Mouse (Mus musculus): ENCODE results near the gene Sema3b. TPM values are rescaled to one million over a fixed set of nuclear protein-coding genes. Genes with fewer than 3 reads are reported as not detected.

The Sema3b gene
- polyA plus RNA-seq, 1 experiment, result 16.6 TPM

DNA sequence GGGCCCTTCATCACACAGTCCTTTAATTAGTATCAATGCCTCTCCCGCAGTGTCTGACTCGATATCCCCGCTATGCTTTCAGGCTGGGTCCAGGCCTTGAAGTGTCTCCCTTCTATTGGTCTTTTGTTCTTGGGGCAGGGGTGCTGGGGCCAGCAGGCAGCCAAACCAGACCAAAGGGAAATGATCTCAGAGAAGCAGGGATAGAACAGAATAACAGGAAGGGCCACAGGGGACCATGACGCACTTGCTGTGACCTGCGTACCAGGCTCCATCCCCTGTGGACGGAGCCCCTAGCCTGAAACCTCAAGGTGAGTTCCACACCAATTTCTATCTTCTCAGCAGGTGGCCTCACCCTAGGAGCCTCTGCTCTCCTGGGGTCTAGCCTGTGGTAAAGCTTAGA lies 9.1 kb upstream of the Sema3b start:
- H3K27ac ChIP-seq (ENCODE audit: insufficient read depth, low read length), result no peak overlapping the region
- TF ChIP-seq CTCF (IDR thresholded peaks at IDR 0.05; ENCODE audit: borderline replicate concordance, insufficient read depth, low read length) (no peak), POLR2A (IDR thresholded peaks at IDR 0.05; ENCODE audit: low read depth, low read length) (no peak)
- peaks cover 21% of the 10 kb centered on the region for H3K4me1 ChIP-seq (ENCODE audit: control insufficient read depth, insufficient read depth, low read length)
- H3K4me3 ChIP-seq (ENCODE audit: insufficient read depth, low read length), result no peak overlapping the region

- Histone ChIP-seq H3K4me3 (ENCODE audit: insufficient read depth, low read length) (no peak overlapping the region), H3K27ac (ENCODE audit: insufficient read depth, low read length) (no peak overlapping the region), H3K4me1 (ENCODE audit: control insufficient read depth, insufficient read depth, low read length) (peaks cover 21% of the 10 kb centered on the region)
- no peak for TF ChIP-seq CTCF (IDR thresholded peaks at IDR 0.05; ENCODE audit: borderline replicate concordance, insufficient read depth, low read length)
- TF ChIP-seq POLR2A (IDR thresholded peaks at IDR 0.05; ENCODE audit: low read depth, low read length), result no peak
Observed at GRCm38 (mm10) chr9:107617461-107617860, 8.4 kb upstream of the Sema3b start.

GRCm38 (mm10) chr9:107615035-107615434 lies 6.0 kb upstream of the Sema3b start:
- H3K27ac ChIP-seq (ENCODE audit: insufficient read depth, low read length), result no peak overlapping the region
- TF ChIP-seq CTCF (IDR thresholded peaks at IDR 0.05; ENCODE audit: borderline replicate concordance, insufficient read depth, low read length) (no peak), POLR2A (IDR thresholded peaks at IDR 0.05; ENCODE audit: low read depth, low read length) (no peak)
- peaks cover 11% of the 10 kb centered on the region for H3K4me1 ChIP-seq (ENCODE audit: control insufficient read depth, insufficient read depth, low read length)
- H3K4me3 ChIP-seq (ENCODE audit: insufficient read depth, low read length), result no peak overlapping the region

- TF ChIP-seq CTCF (IDR thresholded peaks at IDR 0.05; ENCODE audit: borderline replicate concordance, insufficient read depth, low read length), result no peak
- TF ChIP-seq POLR2A (IDR thresholded peaks at IDR 0.05; ENCODE audit: low read depth, low read length), result no peak
- Histone ChIP-seq H3K27ac (ENCODE audit: insufficient read depth, low read length) (peak overlapping the region; percentile 67), H3K4me3 (ENCODE audit: insufficient read depth, low read length) (no peak overlapping the region), H3K4me1 (ENCODE audit: control insufficient read depth, insufficient read depth, low read length) (peaks cover 2% of the 10 kb centered on the region; the same call in 1 of the 2 replicates)
Observed at GRCm38 (mm10) chr9:107612945-107613569, 4.0 kb upstream of the Sema3b start.

GRCm38 (mm10) chr9:107612191-107612944 lies 3.3 kb upstream of the Sema3b start:
- Histone ChIP-seq H3K4me1 (ENCODE audit: control insufficient read depth, insufficient read depth, low read length) (peaks cover 2% of the 10 kb centered on the region; the same call in 1 of the 2 replicates), H3K4me3 (ENCODE audit: insufficient read depth, low read length) (no peak overlapping the region), H3K27ac (ENCODE audit: insufficient read depth, low read length) (no peak overlapping the region)
- TF ChIP-seq CTCF (IDR thresholded peaks at IDR 0.05; ENCODE audit: borderline replicate concordance, insufficient read depth, low read length), result peak; percentile 83
- peak; percentile 68 for TF ChIP-seq POLR2A (IDR thresholded peaks at IDR 0.05; ENCODE audit: low read depth, low read length)

- H3K4me1 ChIP-seq (ENCODE audit: control insufficient read depth, insufficient read depth, low read length), result peaks cover 2% of the 10 kb centered on the region; the same call in 1 of the 2 replicates
- H3K4me3 ChIP-seq (ENCODE audit: insufficient read depth, low read length), result no peak overlapping the region
- H3K27ac ChIP-seq (ENCODE audit: insufficient read depth, low read length), result no peak overlapping the region
- TF ChIP-seq POLR2A (IDR thresholded peaks at IDR 0.05; ENCODE audit: low read depth, low read length) (no peak), CTCF (IDR thresholded peaks at IDR 0.05; ENCODE audit: borderline replicate concordance, insufficient read depth, low read length) (no peak)
Observed at GRCm38 (mm10) chr9:107611456-107612190, 2.6 kb upstream of the Sema3b start.

- no peak overlapping the region for H3K27ac ChIP-seq (ENCODE audit: insufficient read depth, low read length)
- H3K4me3 ChIP-seq (ENCODE audit: insufficient read depth, low read length), result no peak overlapping the region
- H3K4me1 ChIP-seq (ENCODE audit: control insufficient read depth, insufficient read depth, low read length), result peaks cover 2% of the 10 kb centered on the region; the same call in 1 of the 2 replicates
- TF ChIP-seq CTCF (IDR thresholded peaks at IDR 0.05; ENCODE audit: borderline replicate concordance, insufficient read depth, low read length), result no peak
- no peak for TF ChIP-seq POLR2A (IDR thresholded peaks at IDR 0.05; ENCODE audit: low read depth, low read length)
Observed at GRCm38 (mm10) chr9:107609433-107609830, 403 bp upstream of the Sema3b start.

DNA sequence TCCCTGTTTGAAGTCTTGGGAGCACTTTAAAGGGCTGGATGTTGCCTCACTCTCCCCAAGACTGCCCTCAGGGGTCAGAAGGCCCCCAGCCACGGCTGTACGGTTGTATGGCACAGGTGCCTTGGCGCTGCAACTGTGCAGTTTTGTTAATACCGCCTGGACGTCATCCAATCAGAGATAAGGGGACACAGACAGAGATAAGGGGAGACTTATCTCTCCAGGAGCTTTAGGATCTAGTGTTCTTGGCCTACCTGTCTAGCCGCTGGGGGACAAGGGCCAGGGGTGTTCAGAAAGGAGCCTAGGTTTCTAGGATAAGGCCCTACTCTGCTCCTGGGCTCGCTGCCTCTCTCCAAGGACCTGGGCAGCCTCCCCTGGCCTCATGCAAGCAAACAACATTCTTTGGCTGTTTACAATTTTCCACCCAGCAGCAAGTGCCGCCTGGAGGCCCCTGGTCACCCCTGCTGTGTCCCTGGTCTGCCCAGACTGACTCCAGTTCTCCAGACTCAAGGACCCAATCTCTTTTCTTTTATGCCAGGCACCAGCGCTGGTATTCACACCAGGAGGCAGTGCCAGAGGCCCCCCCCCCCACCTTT lies 1.3 kb downstream of the Sema3b start:
- H3K27ac ChIP-seq (ENCODE audit: insufficient read depth, low read length), result no peak overlapping the region
- no peak for TF ChIP-seq CTCF (IDR thresholded peaks at IDR 0.05; ENCODE audit: borderline replicate concordance, insufficient read depth, low read length)
- TF ChIP-seq POLR2A (IDR thresholded peaks at IDR 0.05; ENCODE audit: low read depth, low read length), result no peak
- no peak overlapping the region for H3K4me3 ChIP-seq (ENCODE audit: insufficient read depth, low read length)
- H3K4me1 ChIP-seq (ENCODE audit: control insufficient read depth, insufficient read depth, low read length), result peaks cover 2% of the 10 kb centered on the region; the same call in 1 of the 2 replicates

GRCm38 (mm10) chr9:107607036-107607435 lies 2.0 kb downstream of the Sema3b start:
- Histone ChIP-seq H3K4me3 (ENCODE audit: insufficient read depth, low read length) (peak overlapping the region; percentile 12), H3K27ac (ENCODE audit: insufficient read depth, low read length) (no peak overlapping the region), H3K4me1 (ENCODE audit: control insufficient read depth, insufficient read depth, low read length) (peaks cover 2% of the 10 kb centered on the region; the same call in 1 of the 2 replicates)
- TF ChIP-seq CTCF (IDR thresholded peaks at IDR 0.05; ENCODE audit: borderline replicate concordance, insufficient read depth, low read length) (no peak), POLR2A (IDR thresholded peaks at IDR 0.05; ENCODE audit: low read depth, low read length) (no peak)
